16 mouse cellular contexts compared by ENCODE assay signal in the genomic region with DNA sequence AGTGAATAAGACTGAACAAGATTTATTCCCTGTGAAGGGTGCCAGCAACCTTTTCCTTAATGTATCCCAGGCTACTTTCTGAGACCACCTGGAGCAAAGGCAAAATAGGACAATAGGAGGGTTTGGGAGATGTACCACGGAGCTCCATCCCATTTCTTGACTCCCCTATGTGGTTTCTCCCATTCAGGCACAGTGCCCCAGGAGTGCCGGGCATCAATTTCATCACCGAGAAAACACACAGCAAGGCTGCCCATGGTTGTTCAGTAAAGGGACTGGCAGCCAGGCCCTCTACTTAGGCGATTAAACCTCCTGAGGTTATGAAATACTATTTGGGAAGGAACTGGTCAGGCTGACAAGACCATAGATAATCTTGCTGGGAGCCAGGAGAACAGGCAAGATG.
"Had no signal": no experiment of that assay in that cellular context is flagged by ENCODE, and none has a peak within 500 bp of the region (broad histone marks: within the 10 kb centered on the region; RNA-seq: fewer than 3 reads in every experiment).

No protein-coding gene starts in this region.

- H3K27me3 ChIP-seq: neural tube, embryonic 13.5 days; neural tube, embryonic 15.5 days; stomach, embryonic 15.5 days had no signal

- H3K27ac ChIP-seq: neural tube, embryonic 13.5 days; neural tube, embryonic 15.5 days; stomach, embryonic 15.5 days; stomach, postnatal 0 days had no signal

- H3K9me3 ChIP-seq: neural tube, embryonic 13.5 days; neural tube, embryonic 15.5 days; stomach, embryonic 15.5 days had no signal

- H3K4me1 ChIP-seq: neural tube, embryonic 13.5 days; neural tube, embryonic 15.5 days; stomach, embryonic 15.5 days had no signal

- H3K9ac ChIP-seq: neural tube, embryonic 13.5 days; neural tube, embryonic 15.5 days; stomach, embryonic 15.5 days had no signal

- DNase-seq: retina, postnatal 1 day; right cerebral cortex, adult 18-20 months; right cerebral cortex, postnatal 14 days; right cerebral cortex, postnatal 25 days; right cerebral cortex, postnatal 4 days; spleen, adult 18-20 months; thymus, adult 18-20 months; thymus, adult 2 months; thymus, postnatal 14 days; thymus, postnatal 25 days; thymus, postnatal 36 days; thymus, postnatal 4 days had no signal

- H3K4me2 ChIP-seq: neural tube, embryonic 13.5 days; neural tube, embryonic 15.5 days; stomach, embryonic 15.5 days had no signal

- H3K4me3 ChIP-seq: neural tube, embryonic 13.5 days; neural tube, embryonic 15.5 days; stomach, embryonic 15.5 days had no signal

- H3K36me3 ChIP-seq: neural tube, embryonic 13.5 days; neural tube, embryonic 15.5 days; stomach, embryonic 15.5 days had no signal
